Mouse (Mus musculus) ZHBTc4 (cell line): ENCODE results near the gene Snrpc.

Experiments used
- DNase-seq: peaks from one replicate; pipeline ENCODE4 v3.0.0-alpha.2; 2011; ENCODE audit warnings: low read depth, low spot score

Gene Snrpc

GRCm38 (mm10) chr17:27819521-27819970 is 18.4 kb upstream of the Snrpc start:
- peak; percentile 42 for DNase-seq

DNA sequence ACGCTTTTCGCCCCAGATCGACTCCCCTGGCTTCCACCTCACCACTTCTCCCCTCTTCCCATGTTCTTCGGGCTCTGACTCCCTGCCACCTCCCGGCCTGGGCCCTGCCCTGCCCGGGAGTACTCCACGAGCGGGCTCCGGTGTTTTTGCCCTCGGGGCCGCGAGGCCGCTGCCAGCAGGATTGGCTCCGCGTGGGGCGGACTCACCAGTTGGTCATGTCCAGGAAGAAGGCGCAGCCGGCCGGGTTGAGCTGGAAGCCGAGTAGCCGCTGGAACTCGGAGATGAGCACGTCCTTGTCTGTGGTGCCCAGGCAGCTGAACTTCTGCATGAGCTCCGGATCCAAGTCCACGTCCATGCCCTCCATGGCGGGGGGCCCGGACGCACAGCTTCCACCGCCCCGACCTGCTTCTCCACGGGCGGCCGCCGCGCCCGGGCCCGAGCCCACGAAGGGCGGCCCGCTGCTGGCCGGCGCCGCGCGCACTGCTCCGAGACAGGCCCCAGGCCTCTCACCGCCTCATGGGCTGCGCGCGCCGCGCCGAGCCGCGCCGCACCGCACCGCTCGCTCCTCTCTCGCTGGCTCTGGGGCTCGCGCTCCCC is 17.9 kb upstream of the Snrpc start:
- peak; percentile 42 for DNase-seq

GRCm38 (mm10) chr17:27820568-27821406 is 17.2 kb upstream of the Snrpc start, which contains the start of gene D17Wsu92e:
Gene D17Wsu92e (minus strand): TSS chr17:27820648.
- DNase-seq, result peak; percentile 100

DNA sequence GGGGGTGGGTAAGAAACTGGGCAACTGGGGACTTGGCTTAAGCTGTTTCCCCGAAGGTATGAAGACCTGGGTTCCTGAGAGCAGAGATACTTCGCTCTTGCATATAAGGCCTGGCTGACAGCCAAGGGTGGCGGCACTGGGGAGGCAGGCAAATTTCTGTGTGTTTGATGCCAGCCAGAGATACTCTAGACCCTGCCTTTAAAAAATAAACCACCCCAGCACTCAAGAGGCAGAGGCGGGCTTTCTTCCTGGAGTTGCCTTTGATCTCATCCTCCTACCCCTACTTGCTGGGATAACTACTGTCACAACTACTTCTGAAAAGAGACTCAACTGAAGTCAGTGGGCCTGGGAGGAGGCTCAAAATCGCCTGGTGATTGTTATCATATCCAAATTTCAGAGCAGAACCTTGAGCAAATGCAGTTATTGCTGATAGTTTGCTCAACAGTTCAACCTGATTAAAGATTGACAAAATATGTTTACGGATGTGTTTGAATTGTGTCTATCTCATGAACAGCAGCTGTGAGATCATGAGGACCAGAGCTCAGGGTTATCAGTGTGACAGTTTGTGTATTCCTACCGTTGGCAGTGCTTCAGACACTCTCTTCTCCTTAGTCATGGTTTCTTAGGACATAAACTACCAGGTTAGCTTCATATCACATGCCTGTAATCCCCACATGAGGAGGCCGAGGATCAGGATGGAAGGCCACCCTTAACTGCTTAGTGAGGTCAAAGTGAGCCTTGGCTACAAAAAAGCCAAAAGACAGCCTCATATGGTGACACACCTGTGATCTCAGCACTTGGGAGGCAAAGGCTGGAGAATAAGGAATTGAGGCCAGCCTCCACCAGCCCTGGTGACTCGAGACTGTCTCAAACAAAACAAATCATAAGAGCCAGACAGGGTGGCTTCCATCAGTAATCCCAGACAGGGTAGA is 16.3 kb upstream of the Snrpc start:
- DNase-seq, result no peak

DNA sequence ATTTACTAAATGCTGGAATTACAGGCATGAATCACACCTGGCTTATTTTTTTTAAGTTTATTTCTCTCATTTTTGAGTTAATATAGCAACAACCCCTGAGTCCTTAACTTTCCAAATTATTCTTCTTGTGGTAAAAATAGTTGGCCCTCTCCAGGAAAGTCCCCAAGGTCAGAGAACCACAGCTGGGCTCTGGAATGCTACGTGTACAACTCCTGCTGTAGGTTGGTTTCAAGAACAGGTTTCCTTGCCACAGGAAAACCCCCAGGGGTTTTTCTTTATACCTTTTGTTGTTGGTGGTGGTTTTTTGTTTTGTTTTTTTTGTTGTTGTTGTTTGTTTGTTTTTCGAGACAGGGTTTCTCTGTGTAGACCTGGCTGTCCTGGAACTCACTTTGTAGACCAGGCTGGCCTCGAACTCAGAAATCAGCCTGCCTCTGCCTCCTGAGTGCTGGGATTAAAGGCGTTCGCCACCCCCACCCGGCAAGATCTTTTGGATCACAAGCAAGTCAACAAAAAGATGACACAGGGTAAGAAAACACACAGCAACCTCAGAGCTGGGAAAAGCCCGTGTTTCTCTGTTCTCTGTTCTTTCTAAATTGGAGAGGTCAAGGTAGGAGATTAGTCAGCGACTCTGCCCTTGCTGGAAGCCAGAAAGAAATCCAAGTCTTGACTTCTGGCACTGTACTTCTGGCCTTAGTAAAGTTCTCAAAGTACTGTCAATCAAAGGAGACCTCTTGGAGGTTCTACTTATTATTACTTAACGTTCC is 14.6 kb upstream of the Snrpc start:
- DNase-seq, result no peak

- DNase-seq, result no peak
Observed at GRCm38 (mm10) chr17:27824941-27825340, 13.0 kb upstream of the Snrpc start.

- peak; percentile 13 for DNase-seq
Observed at GRCm38 (mm10) chr17:27825539-27825938, 12.4 kb upstream of the Snrpc start.

GRCm38 (mm10) chr17:27825984-27826905 is 11.7 kb upstream of the Snrpc start:
- DNase-seq, result peak; percentile 91

DNA sequence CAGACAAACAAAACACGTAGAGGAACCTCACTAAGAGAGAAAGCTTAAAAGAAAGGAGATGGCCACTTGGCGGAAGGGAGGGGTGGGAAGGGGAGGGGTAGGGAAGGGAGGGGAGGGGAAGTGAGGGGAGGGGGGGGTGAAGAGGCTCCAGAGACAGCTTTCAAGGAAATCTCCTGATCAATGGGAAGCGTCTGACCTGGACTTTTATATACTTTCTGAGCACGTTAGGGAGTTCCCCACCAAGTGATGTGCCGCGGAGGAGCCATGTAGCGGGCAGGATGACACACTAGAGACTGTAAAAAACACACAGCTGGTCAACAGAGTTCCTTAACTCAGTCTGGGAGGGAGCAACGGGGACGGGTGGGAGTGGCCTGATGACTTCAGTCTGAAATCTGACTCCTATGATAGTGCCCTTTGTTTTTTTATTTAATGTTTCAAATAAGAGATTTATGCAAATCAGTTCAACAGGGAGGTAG is 11.0 kb upstream of the Snrpc start:
- DNase-seq, result peak; percentile 68

DNA sequence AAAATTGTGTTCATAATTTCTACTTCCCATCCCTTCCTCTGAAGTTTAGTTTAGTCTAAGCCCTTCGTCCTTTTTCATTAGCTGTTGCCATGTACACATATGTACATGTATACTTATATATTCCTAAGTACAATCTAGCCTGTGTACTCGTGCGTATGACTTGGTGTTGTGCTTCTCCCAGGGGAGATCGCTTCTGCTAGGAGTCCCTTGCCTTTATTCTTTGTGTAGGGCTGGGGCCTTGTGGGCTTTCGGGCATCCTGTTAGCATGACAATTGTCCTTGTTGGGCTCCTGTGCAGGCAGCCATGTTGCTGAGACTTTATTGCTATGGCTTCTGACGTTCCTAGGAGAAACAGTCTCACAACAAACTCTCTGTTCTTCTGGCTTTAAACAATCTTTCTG is 10.4 kb upstream of the Snrpc start:
- DNase-seq, result peak; percentile 52

GRCm38 (mm10) chr17:27830411-27830810 is 7.5 kb upstream of the Snrpc start:
- peak; percentile 59 for DNase-seq

- peak; percentile 97 for DNase-seq
Observed at GRCm38 (mm10) chr17:27839469-27840252, 1.7 kb downstream of the Snrpc start.

DNA sequence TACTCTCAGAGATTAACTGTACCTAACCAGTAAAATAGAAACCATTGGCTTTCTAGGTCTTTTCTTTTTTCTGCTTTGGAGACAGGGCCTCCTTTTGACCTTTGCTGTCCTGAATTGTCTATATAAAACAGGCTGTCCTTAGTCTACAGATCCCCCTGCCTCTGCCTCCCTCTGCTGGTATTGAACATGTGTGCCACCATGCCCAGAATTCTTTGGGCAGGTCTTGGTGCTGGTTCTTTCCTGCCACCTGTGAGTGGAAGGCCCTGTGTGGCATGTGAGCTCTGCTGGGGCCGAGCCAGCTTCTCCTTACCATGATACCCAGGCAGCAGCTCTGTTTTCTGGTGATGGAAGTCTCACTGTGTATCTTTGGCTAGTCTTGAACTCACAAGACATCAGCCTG is 10.4 kb downstream of the Snrpc start:
- no peak for DNase-seq

DNA sequence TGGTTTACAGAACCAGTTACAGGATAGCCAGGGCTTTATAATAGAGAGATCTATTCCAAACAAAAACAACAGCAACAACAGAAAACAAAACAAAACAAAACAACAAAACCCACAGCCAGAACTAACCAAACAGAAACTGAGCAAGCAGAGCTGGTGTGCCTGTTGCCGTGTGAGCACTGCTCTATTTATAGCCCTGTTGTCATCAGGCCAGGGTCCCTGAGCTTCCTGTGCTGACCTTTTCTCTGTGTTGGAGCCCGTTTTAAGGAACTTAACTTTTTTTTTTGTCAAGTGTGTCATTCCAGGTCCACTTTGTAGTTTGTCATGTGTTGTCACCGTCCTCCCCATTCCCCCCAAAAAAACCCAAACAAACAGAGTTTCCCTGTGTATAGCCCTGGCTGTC is 13.1 kb downstream of the Snrpc start:
- DNase-seq, result no peak

- DNase-seq, result peak; percentile 94
Observed at GRCm38 (mm10) chr17:27856265-27856797, 18.4 kb downstream of the Snrpc start, which contains the start of gene Uhrf1bp1. Gene Uhrf1bp1 (plus strand): TSS chr17:27856441.

DNA sequence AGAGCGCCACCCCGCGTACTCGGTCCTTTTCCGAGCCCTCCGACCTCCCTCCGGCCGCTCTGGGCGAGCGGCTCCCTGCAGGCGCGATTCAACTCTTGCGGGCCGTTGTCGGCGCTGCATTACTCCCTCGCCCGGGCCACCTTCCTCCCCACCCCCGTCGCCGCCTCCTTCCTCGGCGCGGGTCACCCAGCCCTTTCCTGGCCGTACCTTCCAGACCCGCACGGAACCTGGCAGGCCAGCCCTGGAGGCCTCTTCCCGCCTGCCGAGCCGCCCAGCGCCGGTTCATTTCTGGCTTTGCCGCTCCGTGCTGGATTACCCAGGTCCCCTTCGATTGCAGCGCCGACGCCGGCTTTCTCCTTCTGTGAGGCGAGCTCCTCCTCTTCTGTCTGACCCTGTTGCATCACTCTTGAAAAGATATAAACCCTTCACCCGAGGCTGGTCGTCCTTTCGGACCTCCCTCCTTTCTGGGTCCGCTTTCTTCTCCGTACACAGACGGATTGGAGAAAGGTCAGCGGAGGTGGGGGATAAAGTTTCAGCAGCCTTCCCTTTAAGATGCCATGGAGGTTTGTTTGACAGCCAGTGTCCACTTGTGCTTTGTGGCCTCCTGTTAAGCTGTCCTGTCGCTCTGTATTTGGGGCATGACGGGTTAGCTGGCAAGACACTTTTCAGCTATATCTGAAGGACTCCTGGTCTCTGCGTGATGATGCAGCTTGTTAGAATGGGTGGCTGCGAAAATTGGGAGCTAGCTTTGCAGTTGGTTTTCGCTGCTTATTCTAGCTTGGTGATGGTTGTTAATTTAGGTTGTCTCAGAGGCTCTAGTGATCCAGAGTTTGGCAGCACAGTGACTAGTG is 19.1 kb downstream of the Snrpc start:
- peak; percentile 67 for DNase-seq

DNA sequence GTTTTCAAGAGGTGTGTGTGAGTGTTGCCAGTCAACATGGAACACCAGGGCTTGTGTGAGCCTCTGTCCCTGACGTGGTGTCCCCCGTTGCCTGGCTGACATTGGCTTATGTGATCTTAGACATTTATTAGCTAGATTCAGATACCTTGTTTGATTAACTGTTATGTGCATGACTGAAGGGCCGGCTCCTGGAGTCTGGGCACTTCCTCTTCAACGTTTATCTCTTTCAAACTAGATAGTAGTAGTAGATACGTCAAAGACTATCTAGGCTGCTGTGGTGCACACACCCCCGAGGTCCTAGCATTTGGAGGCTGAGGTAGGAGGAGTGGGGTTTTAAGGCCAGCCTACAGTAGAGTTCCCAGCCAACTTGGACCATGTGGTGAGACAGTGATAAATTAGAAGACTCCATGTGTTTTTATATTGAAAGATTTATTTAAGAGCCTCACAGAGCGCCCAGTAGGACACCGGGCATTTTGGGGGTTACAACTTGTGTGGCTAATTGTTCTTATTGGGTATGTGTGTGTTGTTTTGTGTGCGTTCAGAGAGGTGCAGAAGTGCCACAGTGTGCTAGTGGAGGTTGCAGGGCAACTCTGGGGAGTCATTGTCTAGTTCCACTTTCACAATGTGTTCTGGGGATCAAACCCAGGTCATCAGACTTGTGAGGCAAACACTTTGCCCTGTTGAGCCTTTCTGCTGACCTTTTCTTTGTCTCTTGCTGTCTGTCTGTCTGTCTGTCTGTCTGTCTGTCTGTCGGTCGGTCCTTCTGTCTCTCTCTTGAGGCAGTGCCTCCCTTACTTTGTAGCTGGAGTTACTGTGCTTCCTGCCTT is 19.9 kb downstream of the Snrpc start:
- no peak for DNase-seq
